Mouse (Mus musculus) gastrocnemius, postnatal 25 days (tissue): Measurements from ENCODE around the gene Sec14l4. TPM values are rescaled to one million over a fixed set of nuclear protein-coding genes. Genes with fewer than 3 reads are reported as not detected.
A peak's percentile ranks its signal among the peaks of the same experiment; 100 is the strongest.

Source experiments
- DNase-seq: peaks from one replicate; pipeline ENCODE4 v3.0.0; 2022
- total RNA-seq, 2 experiments: library from RNA; stranded (reverse); gene quantifications; 1 replicate in 1 of 2; 2 replicates in 1 of 2; pipeline ENCODE4 v1.2.3; 2021

The Sec14l4 gene
- total RNA-seq, 2 experiments from 2014 or later: not detected

DNA sequence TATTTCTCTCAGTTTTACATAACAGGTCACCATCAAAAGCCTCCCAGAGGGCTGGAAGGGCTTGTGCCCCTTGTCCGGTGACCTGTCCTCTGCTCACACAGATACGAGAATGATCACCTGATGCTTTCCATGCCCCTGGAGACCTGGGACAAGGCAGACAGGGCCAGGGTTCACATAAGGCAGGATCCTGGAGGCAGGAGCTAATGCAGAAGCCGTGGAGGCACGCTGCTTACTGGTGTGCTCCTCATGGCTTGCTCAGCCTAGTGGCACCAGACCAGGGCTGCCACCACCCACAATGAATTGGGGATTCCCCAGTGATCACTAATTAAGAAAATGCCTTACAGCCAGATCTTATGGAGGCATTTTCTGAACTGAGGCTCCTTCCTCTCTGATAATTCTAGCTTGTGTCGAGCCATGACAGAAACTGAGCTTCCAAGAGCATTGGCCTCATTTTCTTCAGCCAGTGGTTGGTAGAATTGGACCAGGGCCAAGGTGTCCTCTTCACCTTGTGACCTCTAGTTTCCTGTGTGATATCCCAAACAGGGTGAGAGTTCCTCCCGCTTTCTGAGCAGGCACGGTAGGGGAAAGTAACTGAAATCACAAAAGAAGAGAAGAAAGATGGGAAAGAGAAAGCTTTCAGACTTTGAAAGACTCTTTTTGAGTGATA lies 47.1 kb downstream of the Sec14l4 start:
- DNase-seq: no peak

DNA sequence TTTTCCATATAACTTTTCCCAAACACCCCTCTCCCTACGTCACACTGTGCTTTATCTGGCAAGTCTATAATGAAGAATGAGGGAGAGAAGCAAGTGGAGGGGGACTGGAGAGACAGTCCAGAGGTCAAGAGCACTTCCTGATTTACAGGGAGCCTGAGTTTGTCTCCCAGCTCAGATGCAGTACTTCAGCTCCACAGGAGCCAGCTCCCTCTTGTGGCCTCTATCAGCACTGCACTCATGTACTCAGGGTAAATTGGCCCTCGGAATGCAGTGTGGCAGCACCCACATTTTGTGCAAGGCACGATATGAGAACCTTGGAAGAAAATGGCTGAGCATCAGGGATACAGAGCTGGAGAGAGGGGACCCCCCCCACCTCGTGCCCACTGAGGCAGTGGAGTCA lies 49.0 kb downstream of the Sec14l4 start:
- DNase-seq: no peak

DNA sequence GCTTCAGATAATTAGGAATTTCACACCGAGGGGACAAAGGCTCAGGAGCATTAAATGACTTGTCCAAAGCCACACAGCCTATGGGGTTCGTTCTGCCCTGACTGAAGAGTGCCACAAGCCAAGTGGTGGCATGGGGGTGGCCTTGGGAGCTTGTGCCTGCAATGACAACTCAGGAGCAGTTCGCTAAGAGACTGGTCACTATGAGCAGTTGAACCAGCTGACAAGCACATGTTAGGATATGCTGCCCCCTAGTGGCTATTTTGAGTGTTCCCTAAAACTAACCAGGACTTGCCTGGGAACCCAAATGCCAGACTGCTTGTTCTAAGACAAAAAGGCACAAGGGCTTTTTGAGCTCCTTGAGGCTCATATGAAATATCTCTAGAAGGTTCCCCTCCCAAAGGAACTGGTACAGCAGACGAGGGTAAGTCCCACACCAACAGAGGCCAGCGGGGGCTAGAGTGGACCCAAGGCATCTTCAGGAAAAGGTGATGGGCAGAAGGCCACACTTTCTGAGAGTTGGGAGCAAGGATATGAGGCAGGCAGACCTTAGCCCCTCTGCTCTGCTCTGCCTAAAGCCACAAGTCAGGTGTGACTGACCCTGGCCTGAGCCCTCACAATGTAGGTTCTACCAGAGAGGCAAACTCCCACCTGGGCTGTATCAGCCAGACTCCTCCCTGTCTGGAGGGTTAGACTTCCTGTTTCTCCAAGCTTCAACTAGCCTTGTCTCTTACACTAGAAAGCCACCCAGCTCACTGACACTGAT lies 52.2 kb downstream of the Sec14l4 start:
- DNase-seq: no peak

DNA sequence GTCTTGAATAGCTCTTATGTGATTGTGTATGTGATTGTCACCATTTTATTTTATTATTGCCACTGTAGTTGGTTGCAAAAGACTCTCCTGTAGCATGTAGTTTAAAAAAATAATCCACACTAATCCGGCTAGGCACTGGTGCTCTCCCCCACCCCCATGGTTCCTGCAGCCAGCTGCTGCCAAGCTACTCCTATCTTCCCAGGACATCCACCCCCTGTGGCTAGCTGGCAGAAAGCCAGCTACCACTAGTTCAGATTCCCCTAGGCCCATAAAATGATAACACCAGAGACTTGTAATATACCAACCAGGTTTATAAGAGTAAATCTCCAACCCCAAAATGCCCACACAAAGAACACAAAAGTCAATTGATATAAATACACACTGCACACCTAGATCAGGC lies 55.0 kb downstream of the Sec14l4 start:
- DNase-seq: no peak

DNA sequence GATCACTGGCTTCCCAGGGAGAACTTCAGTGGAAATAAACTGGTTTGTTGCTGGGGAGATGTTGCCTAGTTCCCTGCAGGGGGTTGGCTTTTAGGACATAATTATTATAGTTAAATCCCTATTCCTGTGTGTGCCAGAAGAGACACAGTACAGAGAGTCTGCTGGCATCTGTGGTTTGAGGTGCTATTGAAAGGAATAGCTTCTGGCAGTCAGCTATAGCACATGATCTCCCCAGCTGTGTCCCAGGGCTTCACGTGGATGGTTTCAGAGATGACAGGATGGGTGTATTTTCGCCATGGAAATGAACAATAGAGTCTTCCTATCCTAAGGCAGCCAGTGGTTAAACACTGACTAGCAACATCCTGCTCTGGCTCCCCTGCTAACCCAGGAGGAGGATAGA lies 56.0 kb downstream of the Sec14l4 start:
- DNase-seq: no peak

DNA sequence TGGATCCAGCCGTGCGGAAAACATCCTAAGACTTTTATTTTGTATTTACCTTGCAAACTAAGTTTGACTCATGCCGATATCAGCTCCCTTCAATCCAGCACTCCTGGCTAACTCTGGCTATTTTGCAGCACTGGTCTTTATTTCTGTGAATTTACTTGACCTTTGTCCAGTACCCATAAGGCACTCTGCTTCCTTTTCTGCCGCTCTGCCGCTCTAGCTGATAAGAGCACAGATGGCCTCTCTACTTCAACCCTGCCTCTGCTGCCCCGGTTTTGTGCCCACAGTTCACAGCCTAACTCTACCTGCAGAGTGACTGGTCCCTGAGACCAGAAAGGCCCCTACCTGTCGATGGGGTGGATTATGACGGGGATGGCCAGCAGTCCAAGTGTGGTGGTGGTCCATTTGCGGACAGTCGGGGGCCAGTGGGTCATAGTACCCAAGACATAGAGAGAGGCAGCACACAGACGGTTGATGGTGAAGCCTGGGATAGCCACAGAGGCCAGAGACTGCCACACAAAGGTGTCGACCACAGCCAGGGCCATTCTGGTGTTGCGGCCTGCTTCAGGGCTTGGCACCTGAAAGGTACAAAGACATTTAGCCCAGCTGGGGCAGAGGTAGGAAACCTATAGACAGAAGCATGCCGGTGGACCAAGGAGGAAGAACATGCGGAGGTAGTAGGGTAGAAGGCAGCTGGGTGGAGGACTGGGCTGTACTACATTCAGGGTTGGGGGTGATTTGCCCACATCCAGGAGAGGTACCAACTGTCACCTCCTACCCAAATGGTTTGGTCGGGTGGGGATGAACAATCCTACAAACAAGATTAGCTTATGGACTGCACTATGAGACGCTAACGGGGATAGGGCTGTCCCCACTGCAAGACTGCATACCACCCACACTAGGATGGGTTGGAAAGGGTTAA lies 62.5 kb downstream of the Sec14l4 start:
- no peak for DNase-seq

DNA sequence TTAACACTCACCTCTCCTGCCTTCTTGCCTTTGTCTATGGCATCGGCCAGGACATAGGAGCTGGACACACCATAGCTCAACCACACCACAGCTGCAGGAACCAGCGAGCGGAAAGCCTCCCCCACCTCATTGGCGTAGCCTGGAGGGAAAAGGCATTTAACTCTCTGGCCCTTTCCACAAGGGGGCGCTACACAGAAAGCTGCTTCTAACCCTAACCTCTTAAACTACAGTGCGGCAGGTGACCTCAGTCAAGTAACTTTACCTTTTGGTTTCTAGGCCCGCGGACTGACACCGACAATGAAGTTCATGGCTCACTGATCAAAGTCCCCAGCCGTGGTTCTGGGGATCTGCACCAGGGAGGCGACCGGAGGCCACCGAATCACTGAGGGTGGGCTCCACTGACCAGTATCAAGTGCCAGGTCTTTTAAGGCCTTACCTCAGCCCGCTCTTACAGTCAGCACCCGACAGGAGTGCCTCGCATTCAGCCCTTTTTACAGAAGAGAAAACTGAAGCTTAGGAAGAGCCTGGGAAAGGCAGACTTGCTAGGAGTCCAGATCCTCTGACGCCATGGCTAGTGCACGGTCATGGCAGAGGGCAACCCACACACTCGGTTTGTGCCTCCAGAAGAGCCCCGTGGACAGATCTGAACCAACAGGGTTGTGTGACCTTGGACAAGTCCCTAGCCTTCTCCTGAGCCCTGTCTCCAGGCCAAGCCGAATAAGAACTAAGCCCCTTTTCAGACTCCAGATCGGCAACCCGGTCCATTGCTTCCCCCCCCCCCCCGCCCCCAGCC lies 63.3 kb downstream of the Sec14l4 start:
- DNase-seq: peak; percentile 31

DNA sequence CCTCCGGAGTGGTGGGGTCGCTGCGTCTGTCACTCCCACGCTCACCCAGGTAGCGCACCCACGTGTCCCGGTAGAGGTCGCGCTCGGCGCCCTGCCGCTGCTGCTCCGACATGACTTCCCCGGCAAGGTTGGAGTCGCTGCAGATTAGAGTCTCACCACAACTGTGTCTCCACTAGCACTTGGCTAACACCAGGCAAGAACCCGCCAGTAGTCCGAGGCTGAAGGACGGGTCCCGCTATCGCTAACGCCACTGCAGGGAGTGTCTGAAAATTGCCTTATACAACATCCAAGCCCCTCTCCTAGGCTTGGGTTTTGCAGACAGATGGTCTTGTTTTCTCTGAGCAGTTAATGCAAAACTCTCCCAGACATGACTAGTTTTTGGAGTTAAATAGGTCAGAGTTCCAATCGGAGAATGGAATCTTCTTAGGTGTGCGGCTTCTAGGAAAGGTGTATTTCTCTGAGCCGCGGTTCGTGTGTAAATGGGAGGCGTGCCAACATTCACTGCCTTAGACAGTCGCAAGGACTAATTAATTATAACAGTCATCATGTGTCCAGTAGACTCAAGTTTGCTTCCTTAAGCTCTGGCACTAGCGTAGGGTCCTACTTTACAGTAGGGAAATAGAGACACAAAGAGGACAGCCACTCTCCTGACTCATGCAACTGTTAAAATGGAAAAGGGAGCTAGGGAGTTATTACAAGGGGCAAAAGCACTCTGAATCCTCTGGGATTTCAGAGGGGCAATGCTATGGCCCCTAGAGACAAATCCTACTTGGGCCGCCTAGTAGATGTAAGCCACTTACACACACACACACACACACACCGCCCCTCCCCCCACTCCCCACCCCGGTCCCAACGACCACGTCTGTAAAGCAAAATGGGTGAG lies 64.2 kb downstream of the Sec14l4 start, which contains the start of gene Mtfp1:
Mtfp1 (minus strand) TSS at position 275 of the 883 bp plus-strand sequence.
- peak; percentile 51 for DNase-seq

DNA sequence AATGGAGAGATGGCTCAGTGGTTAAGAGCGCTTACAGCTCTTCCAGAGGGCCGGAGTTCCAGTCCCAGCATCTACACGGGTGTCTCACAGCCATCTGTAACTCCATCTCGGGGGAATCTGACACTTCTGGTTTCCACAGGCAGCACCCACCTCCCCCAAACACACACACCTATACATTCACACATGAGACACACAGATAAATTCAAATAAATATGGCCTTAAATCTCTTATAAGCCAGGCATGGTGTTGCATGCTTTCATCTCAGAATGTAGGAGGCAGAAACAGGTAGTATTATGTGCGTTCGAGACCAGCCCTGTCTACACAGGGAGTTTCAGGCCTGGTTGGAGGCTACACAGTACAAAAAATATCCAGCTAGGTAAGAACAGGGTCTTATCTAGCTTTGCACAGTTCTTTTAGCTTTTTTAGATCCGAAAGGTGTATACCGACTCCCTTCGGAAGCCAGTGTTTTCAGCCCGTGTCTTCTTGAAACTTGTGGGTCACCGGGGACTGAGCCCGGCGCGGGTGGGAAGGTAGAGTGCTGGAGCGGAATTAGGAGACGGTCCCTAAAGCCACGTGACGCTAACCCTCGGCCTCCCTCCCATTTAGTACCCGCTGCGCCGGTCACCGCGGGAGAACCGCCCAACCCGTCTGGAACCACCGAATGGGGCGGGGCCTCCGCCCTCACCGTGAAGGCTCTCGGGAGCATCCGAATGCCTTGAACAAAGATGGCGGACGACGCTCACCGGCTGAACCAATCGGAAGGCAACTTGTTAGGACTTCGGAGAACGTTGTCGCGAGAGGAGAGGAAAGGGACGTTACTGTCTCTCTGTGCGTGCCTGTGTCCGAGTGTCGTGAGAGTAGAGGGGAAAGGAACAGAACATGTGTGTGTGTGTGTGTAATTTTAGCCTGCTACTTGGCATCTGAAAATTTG lies 65.1 kb downstream of the Sec14l4 start:
- peak; percentile 98 for DNase-seq

DNA sequence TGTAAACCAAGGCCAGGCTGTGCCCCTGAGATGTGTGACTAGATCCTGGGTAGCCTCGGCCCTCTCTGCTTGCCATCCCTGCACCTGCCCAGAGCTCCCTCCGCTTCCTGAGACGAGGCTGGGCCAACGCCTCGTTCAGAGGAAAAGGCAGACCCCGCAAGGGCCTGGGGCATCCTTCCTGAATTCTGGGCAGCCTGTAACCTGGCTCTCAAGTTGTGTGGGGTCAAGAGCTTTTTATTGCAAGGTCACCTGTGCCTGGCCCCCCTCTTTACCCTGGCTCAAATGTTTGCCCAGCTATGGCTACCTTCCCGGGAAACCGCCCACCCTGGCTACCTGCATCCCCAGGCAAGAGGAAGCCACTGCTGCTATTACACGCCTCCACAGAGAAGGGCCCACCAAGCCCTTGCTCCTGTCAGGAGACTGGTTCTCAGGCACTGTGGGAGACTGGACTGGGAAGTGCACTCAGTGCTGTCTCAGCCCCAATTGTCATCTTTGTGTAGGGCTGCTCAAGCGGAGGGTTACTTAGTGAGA lies 65.9 kb downstream of the Sec14l4 start:
- DNase-seq: no peak

Other genes with a start within 250 kb of the Sec14l4 start
- under 1 TPM; 0.46 TPM for gene Osbp2, start 167.6 kb upstream of the Sec14l4 start, total RNA-seq
- under 1 TPM; 0.13 TPM for gene 4921536K21Rik, start 136.4 kb upstream of the Sec14l4 start, total RNA-seq
- 1 to 10 TPM; 5.1 to 8.4 TPM for gene Dusp18, start 136.2 kb upstream of the Sec14l4 start, total RNA-seq
- 10 to 100 TPM; 13.0 to 14.2 TPM for gene Slc35e4, start 116.8 kb upstream of the Sec14l4 start, total RNA-seq
- gene Tcn2, start 99.3 kb upstream of the Sec14l4 start, total RNA-seq: 10 to 100 TPM; 11.6 to 22.6 TPM
- gene Pes1, start 67.5 kb upstream of the Sec14l4 start, total RNA-seq: 10 to 100 TPM; 24.3 to 31.2 TPM
- gene 4930556J24Rik, start 54.7 kb upstream of the Sec14l4 start, total RNA-seq: not detected
- gene Gal3st1, start 47.8 kb upstream of the Sec14l4 start, total RNA-seq: under 1 TPM; 0.51 to 0.78 TPM
- not detected for gene Sec14l3, start 33.4 kb downstream of the Sec14l4 start, total RNA-seq
- 10 to 100 TPM; 60.8 to 62.0 TPM for gene Mtfp1, start 64.0 kb downstream of the Sec14l4 start, total RNA-seq
- under 1 TPM; 0.49 to 0.83 TPM for gene Sec14l2, start 92.0 kb downstream of the Sec14l4 start, total RNA-seq
- gene Rnf215, start 103.7 kb downstream of the Sec14l4 start, total RNA-seq: 1 to 10 TPM; 4.9 to 5.0 TPM
- 1 to 10 TPM; 3.1 to 3.2 TPM for gene Ccdc157, start 128.8 kb downstream of the Sec14l4 start, total RNA-seq
- gene Sf3a1, start 128.9 kb downstream of the Sec14l4 start, total RNA-seq: 10 to 100 TPM; 14.8 to 19.8 TPM
- 1 to 10 TPM; 3.8 to 4.3 TPM for gene Tbc1d10a, start 155.3 kb downstream of the Sec14l4 start, total RNA-seq
- 1 to 10 TPM; 1.8 to 4.4 TPM for gene Castor1, start 186.8 kb downstream of the Sec14l4 start, total RNA-seq
- not detected for gene Osm, start 205.0 kb downstream of the Sec14l4 start, total RNA-seq
- gene Lif, start 226.1 kb downstream of the Sec14l4 start, total RNA-seq: under 1 TPM; 0.26 to 0.43 TPM